Mouse (Mus musculus): Measurements from ENCODE around the gene Ccer2. TPM values are rescaled to one million over a fixed set of nuclear protein-coding genes. Genes with fewer than 3 reads are reported as not detected.

Gene Ccer2
- polyA plus RNA-seq, 1 experiment, result not detected

- H3K9ac ChIP-seq (ENCODE audit: low read depth, poor library complexity, severe bottlenecking), result no peak overlapping the region
- no peak overlapping the region for H3K27ac ChIP-seq (ENCODE audit: insufficient read depth, low read length)
- H3K4me3 ChIP-seq (ENCODE audit: low read depth, low read length), result no peak overlapping the region
- H3K36me3 ChIP-seq (ENCODE audit: control insufficient read depth, insufficient read depth, low read length, poor library complexity, severe bottlenecking), result peaks cover 5% of the 10 kb centered on the region
- TF ChIP-seq CTCF (IDR thresholded peaks at IDR 0.05; ENCODE audit: low read depth, low read length), result peak; percentile 90
- no peak for TF ChIP-seq POLR2A (IDR thresholded peaks at IDR 0.05; ENCODE audit: insufficient read depth, low read length)
- no peaks in the 10 kb centered on the region for H3K27me3 ChIP-seq (ENCODE audit: control insufficient read depth, insufficient read depth, low read length, poor library complexity, severe bottlenecking)
- no peaks in the 10 kb centered on the region for H3K4me1 ChIP-seq (ENCODE audit: control insufficient read depth, insufficient read depth, low read length)
- H3K9me3 ChIP-seq (replicated peaks; ENCODE audit: control insufficient read depth, insufficient read depth, low read length, poor library complexity, severe bottlenecking), result peaks cover 25% of the 10 kb centered on the region
Observed at GRCm38 (mm10) chr7:28726600-28726999, 29.4 kb upstream of the Ccer2 start.

DNA sequence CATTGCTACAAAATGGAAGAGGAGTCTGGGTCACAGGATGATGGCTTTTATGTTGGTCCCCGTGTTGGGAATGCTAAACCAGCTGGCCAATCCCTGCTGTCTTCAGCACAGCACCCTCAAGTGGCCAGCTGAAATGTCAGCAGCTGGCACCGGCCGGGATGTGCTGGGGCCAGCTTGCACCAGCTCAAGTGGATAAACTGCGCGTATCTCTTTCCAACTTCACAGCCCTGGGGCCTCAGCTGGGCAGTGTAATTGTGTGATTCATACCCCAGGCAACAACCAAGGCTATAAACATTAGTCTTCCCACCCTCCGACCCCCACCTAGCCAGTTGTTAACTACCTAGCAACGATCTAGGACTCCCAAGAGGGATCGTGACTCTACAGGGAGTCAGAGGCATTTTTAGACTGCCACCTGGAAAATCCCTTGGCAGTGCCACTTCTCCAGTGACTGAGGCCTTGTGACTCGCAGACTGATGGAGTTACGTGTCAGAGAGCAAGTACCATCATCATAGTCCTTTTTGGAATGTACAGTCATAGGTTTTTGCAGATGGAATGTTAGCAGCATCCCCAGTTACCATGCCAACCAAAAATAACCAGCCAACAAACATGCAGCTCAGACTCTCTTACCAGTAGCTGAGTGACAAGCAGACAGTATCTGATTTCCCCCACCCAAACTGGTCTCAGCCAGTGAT lies 28.2 kb upstream of the Ccer2 start:
- Histone ChIP-seq H3K9ac (ENCODE audit: low read depth, poor library complexity, severe bottlenecking) (no peak overlapping the region), H3K4me3 (ENCODE audit: low read depth, low read length) (no peak overlapping the region)
- TF ChIP-seq EP300 (IDR thresholded peaks at IDR 0.05; ENCODE audit: insufficient read depth, low read depth, low read length) (no peak), CTCF (IDR thresholded peaks at IDR 0.05; ENCODE audit: low read depth, low read length) (peak; percentile 73)

DNA sequence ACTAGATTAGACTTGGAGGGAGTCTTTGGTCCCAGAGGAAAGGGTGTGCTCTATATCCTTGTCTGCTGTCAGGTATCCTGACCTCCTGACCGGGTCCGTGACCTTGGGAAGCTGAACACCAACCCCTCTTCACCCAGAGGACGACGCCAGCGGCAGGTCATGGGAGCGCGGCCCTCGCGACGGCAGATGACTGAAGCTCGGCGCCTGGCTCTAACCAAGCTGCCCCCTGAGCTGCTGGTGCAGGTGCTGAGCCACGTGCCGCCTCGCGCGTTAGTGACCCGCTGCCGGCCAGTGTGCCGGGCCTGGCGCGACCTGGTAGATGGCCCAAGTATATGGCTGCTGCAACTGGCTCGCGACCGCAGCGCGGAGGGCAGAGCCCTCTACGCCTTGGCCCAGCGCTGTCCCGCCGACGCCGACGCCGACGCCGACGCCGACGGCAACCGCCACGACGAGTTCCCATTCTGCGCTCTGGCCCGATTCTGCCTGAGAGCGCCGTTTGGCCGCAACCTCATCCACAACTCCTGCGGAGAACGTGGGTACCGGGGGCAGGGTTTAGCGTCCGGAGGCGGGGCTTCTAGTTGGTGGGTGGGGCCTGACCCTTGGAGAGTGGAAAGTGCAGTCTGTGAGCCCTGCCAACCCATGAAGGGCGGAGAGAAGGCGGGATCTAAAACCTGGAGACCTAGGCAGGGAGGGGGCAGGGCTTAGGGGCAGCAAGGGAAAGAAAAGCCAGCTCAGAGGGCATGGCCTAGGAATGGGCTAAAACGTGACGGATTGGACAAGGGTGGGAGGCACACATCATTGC lies 23.4 kb upstream of the Ccer2 start:
- peak overlapping the region; percentile 38 for H3K9ac ChIP-seq (ENCODE audit: low read depth, poor library complexity, severe bottlenecking)
- peaks cover 1% of the 10 kb centered on the region for H3K4me1 ChIP-seq (ENCODE audit: control insufficient read depth, insufficient read depth, low read length)
- no peaks in the 10 kb centered on the region for H3K27me3 ChIP-seq (ENCODE audit: control insufficient read depth, insufficient read depth, low read length, poor library complexity, severe bottlenecking)
- H3K9me3 ChIP-seq (replicated peaks; ENCODE audit: control insufficient read depth, insufficient read depth, low read length, poor library complexity, severe bottlenecking), result peaks cover 8% of the 10 kb centered on the region
- TF ChIP-seq POLR2A (IDR thresholded peaks at IDR 0.05; ENCODE audit: insufficient read depth, low read length) (peak; percentile 5), EP300 (IDR thresholded peaks at IDR 0.05; ENCODE audit: insufficient read depth, low read depth, low read length) (0 out of 2 replicates have a peak, but pooled peaks have one; percentile 16), CTCF (IDR thresholded peaks at IDR 0.05; ENCODE audit: low read depth, low read length) (no peak)
- peak overlapping the region; percentile 56 for H3K4me3 ChIP-seq (ENCODE audit: low read depth, low read length)
- no peaks in the 10 kb centered on the region for H3K36me3 ChIP-seq (ENCODE audit: control insufficient read depth, insufficient read depth, low read length, poor library complexity, severe bottlenecking)
- peak overlapping the region; percentile 62 for H3K27ac ChIP-seq (ENCODE audit: insufficient read depth, low read length)

More for the DNA sequence above, 28.2 kb upstream of the Ccer2 start:
- H3K36me3 ChIP-seq (ENCODE audit: control insufficient read depth, insufficient read depth, low read length, poor library complexity, severe bottlenecking), result peaks cover 5% of the 10 kb centered on the region
- H3K4me1 ChIP-seq (ENCODE audit: control insufficient read depth, insufficient read depth, low read length), result no peaks in the 10 kb centered on the region
- no peak overlapping the region for H3K27ac ChIP-seq (ENCODE audit: insufficient read depth, low read length)
- peaks cover 25% of the 10 kb centered on the region for H3K9me3 ChIP-seq (replicated peaks; ENCODE audit: control insufficient read depth, insufficient read depth, low read length, poor library complexity, severe bottlenecking)
- H3K27me3 ChIP-seq (ENCODE audit: control insufficient read depth, insufficient read depth, low read length, poor library complexity, severe bottlenecking), result no peaks in the 10 kb centered on the region

- Histone ChIP-seq H3K9ac (ENCODE audit: low read depth, poor library complexity, severe bottlenecking) (no peak overlapping the region), H3K4me1 (ENCODE audit: control insufficient read depth, insufficient read depth, low read length) (peaks cover 1% of the 10 kb centered on the region), H3K4me3 (ENCODE audit: low read depth, low read length) (peak overlapping the region; percentile 56), H3K27ac (ENCODE audit: insufficient read depth, low read length) (peak overlapping the region; percentile 62), H3K27me3 (ENCODE audit: control insufficient read depth, insufficient read depth, low read length, poor library complexity, severe bottlenecking) (no peaks in the 10 kb centered on the region), H3K9me3 (replicated peaks; ENCODE audit: control insufficient read depth, insufficient read depth, low read length, poor library complexity, severe bottlenecking) (peaks cover 8% of the 10 kb centered on the region), H3K36me3 (ENCODE audit: control insufficient read depth, insufficient read depth, low read length, poor library complexity, severe bottlenecking) (no peaks in the 10 kb centered on the region)
- TF ChIP-seq CTCF (IDR thresholded peaks at IDR 0.05; ENCODE audit: low read depth, low read length) (no peak), EP300 (IDR thresholded peaks at IDR 0.05; ENCODE audit: insufficient read depth, low read depth, low read length) (no peak), POLR2A (IDR thresholded peaks at IDR 0.05; ENCODE audit: insufficient read depth, low read length) (no peak)
Observed at GRCm38 (mm10) chr7:28733211-28733610, 22.8 kb upstream of the Ccer2 start.

- Histone ChIP-seq H3K27me3 (ENCODE audit: control insufficient read depth, insufficient read depth, low read length, poor library complexity, severe bottlenecking) (no peaks in the 10 kb centered on the region), H3K9ac (ENCODE audit: low read depth, poor library complexity, severe bottlenecking) (no peak overlapping the region), H3K9me3 (replicated peaks; ENCODE audit: control insufficient read depth, insufficient read depth, low read length, poor library complexity, severe bottlenecking) (peaks cover 8% of the 10 kb centered on the region), H3K4me3 (ENCODE audit: low read depth, low read length) (peak overlapping the region; percentile 54), H3K4me1 (ENCODE audit: control insufficient read depth, insufficient read depth, low read length) (peaks cover 3% of the 10 kb centered on the region), H3K27ac (ENCODE audit: insufficient read depth, low read length) (peak overlapping the region; percentile 63), H3K36me3 (ENCODE audit: control insufficient read depth, insufficient read depth, low read length, poor library complexity, severe bottlenecking) (no peaks in the 10 kb centered on the region)
- no peak for TF ChIP-seq CTCF (IDR thresholded peaks at IDR 0.05; ENCODE audit: low read depth, low read length)
- peak; percentile 12 for TF ChIP-seq POLR2A (IDR thresholded peaks at IDR 0.05; ENCODE audit: insufficient read depth, low read length)
- TF ChIP-seq EP300 (IDR thresholded peaks at IDR 0.05; ENCODE audit: insufficient read depth, low read depth, low read length), result no peak
Observed at GRCm38 (mm10) chr7:28735701-28736100, 20.3 kb upstream of the Ccer2 start.

DNA sequence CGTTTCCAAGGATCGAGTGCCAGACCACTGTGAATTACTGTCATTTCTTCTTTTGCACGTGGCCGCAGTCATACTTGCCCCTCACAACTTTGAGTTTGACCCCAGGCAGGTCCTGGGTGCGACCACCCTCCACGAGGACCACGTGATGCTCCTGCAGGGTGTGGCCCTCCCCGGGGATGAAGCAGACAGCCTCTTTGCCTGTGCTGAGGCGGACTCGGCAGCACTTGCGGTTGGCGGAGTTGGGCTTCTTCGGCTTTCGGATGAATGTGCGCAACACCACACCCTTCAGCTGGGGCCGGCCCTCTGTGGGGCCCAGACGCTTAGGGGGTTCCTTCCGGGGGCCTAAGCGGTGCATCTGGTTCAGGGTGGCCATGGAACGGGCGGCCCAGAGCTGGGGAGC lies 16.1 kb upstream of the Ccer2 start:
- Histone ChIP-seq H3K9ac (ENCODE audit: low read depth, poor library complexity, severe bottlenecking) (peak overlapping the region; percentile 30), H3K4me3 (ENCODE audit: low read depth, low read length) (peak overlapping the region; percentile 22), H3K27ac (ENCODE audit: insufficient read depth, low read length) (peak overlapping the region; percentile 40), H3K27me3 (ENCODE audit: control insufficient read depth, insufficient read depth, low read length, poor library complexity, severe bottlenecking) (no peaks in the 10 kb centered on the region), H3K36me3 (ENCODE audit: control insufficient read depth, insufficient read depth, low read length, poor library complexity, severe bottlenecking) (no peaks in the 10 kb centered on the region), H3K4me1 (ENCODE audit: control insufficient read depth, insufficient read depth, low read length) (peaks cover 2% of the 10 kb centered on the region), H3K9me3 (replicated peaks; ENCODE audit: control insufficient read depth, insufficient read depth, low read length, poor library complexity, severe bottlenecking) (no peaks in the 10 kb centered on the region)
- peak; percentile 51; the same call in 1 of the 2 replicates for TF ChIP-seq EP300 (IDR thresholded peaks at IDR 0.05; ENCODE audit: insufficient read depth, low read depth, low read length)
- no peak for TF ChIP-seq POLR2A (IDR thresholded peaks at IDR 0.05; ENCODE audit: insufficient read depth, low read length)
- TF ChIP-seq CTCF (IDR thresholded peaks at IDR 0.05; ENCODE audit: low read depth, low read length), result no peak
